Mouse (Mus musculus): Measurements from ENCODE around the gene Itgbl1. TPM values are rescaled to one million over a fixed set of nuclear protein-coding genes. Genes with fewer than 3 reads are reported as not detected.
A peak's percentile ranks its signal among the peaks of the same experiment; 100 is the strongest.
"Not testable (repeated sequence)": the region's sequence is repeated elsewhere in the genome, so short reads cannot be mapped to it uniquely, and the experiment has no call there.

Itgbl1 gene
- total and polyA plus RNA-seq, 2 experiments from 2014 or later, result 4.0 to 4.8 TPM

DNA sequence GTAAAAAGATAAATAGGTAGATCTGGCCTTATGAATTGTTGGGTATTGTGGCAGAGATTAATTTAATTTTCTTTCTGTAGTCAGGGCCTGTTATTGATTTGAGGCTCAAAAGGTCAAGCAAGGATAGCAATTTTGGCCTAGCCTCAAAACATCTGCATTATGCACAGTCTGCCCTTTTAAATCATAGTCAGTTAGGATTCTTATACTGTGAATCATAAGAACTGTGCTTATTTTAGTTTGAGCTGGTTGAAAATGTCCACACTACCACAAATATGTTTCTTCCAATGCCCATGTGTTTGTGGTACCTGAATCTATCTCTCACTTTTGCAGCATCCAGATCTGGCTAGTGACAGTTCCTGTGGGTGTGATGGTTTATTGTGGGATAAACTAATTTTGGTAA lies 4.7 kb downstream of the Itgbl1 start:
- TF ChIP-seq CTCF (IDR thresholded peaks at IDR 0.05; ENCODE audit: low read depth), result no peak

DNA sequence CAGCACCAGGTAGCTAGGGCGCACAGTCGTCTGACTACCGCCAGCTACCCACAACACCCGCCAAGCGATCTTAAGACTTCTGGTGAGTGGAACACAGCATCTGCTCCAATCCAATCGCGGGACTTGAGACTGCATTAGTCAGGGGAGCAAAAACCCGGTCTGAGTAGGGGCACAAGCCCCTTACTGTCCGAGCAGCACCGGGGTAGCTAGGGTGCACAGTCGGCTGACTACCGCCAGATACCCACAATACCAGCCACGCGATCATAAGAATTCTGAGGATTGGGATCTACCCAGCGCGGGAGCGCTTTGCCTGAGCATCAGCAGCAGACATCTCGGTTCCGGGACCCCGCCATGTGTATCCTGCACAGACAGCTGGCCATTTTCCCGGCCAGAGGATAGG lies 11.3 kb downstream of the Itgbl1 start:
- not testable (repeated sequence) for H3K9me3 ChIP-seq (ENCODE audit: low read length); H3K27me3 ChIP-seq (ENCODE audit: insufficient read depth, low read length); H3K9ac ChIP-seq; H3K36me3 ChIP-seq (ENCODE audit: insufficient read depth); H3K27ac ChIP-seq (ENCODE audit: low read depth, low read length); H3K4me1 ChIP-seq (ENCODE audit: insufficient read depth); H3K4me3 ChIP-seq (ENCODE audit: low read depth, low read length); H3K4me2 ChIP-seq (ENCODE audit: low read depth); DNase-seq; ATAC-seq
- 91% methylated on average over 21 of the region's 21 CpGs for WGBS

More for the DNA sequence above, 4.7 kb downstream of the Itgbl1 start:
- Histone ChIP-seq H3K4me3 (ENCODE audit: low read depth, low read length) (no peak overlapping the region), H3K27me3 (ENCODE audit: insufficient read depth, low read length) (no peaks in the 10 kb centered on the region), H3K36me3 (ENCODE audit: insufficient read depth) (no peaks in the 10 kb centered on the region), H3K9me3 (ENCODE audit: low read length) (no peaks in the 10 kb centered on the region), H3K27ac (ENCODE audit: low read depth, low read length) (no peak overlapping the region), H3K9ac (no peak overlapping the region), H3K4me1 (ENCODE audit: insufficient read depth) (no peaks in the 10 kb centered on the region), H3K4me2 (ENCODE audit: low read depth) (no peak overlapping the region)
- DNase-seq, result no peak
- no peak for ATAC-seq

DNA sequence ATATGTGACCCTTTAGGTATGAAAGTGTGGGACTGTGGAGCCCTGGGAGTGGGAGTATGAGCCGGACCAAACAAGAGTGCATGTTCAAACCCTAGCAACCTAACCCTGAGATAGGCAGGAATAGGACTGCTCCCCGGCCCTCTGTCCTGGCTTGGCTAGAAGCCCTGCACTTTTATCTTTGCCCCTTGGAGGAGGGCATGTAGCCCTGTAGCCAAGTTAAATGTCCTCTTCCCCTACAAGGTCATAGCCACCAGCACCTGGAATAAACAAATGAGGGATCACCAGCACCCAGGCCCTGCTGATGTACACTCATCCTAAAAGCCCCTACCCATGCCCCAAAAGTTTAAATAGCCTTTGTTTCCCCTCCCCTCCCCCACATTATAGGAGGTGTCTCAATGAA lies 18.3 kb downstream of the Itgbl1 start:
- 81% methylated on average over 2 of the region's 2 CpGs for WGBS
- Histone ChIP-seq H3K27ac (ENCODE audit: low read depth, low read length) (no peak overlapping the region), H3K9me3 (ENCODE audit: low read length) (no peaks in the 10 kb centered on the region), H3K27me3 (ENCODE audit: insufficient read depth, low read length) (no peaks in the 10 kb centered on the region), H3K36me3 (ENCODE audit: insufficient read depth) (no peaks in the 10 kb centered on the region), H3K4me1 (ENCODE audit: insufficient read depth) (no peaks in the 10 kb centered on the region), H3K4me2 (ENCODE audit: low read depth) (no peak overlapping the region), H3K4me3 (ENCODE audit: low read depth, low read length) (no peak overlapping the region), H3K9ac (no peak overlapping the region)
- ATAC-seq (no peak), DNase-seq (no peak)
- TF ChIP-seq CTCF (IDR thresholded peaks at IDR 0.05; ENCODE audit: low read depth), result no peak

DNA sequence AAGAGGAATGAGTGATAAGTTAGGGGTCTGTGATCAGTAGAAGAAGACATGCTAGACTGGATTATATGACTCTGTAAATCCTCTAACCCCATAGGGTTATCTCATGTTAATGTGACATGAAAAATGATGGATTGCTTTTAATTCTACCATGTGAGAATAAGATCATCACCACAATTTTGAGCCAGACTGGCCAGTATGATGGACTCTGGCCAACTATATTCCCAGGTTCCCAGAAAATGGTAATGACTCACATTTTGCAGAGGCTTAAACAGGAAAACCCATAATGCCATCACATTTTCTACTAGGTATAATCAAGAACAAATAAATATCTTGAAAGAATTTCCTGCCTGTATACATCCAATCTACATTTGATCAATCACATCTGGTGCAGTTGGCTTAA lies 55.0 kb downstream of the Itgbl1 start:
- Histone ChIP-seq H3K36me3 (ENCODE audit: insufficient read depth) (no peaks in the 10 kb centered on the region), H3K27me3 (ENCODE audit: insufficient read depth, low read length) (no peaks in the 10 kb centered on the region), H3K4me1 (ENCODE audit: insufficient read depth) (no peaks in the 10 kb centered on the region), H3K4me3 (ENCODE audit: low read depth, low read length) (no peak overlapping the region), H3K27ac (ENCODE audit: low read depth, low read length) (no peak overlapping the region), H3K9ac (no peak overlapping the region), H3K4me2 (ENCODE audit: low read depth) (no peak overlapping the region), H3K9me3 (ENCODE audit: low read length) (no peaks in the 10 kb centered on the region)
- ATAC-seq (no peak), DNase-seq (no peak)
- no peak for TF ChIP-seq CTCF (IDR thresholded peaks at IDR 0.05; ENCODE audit: low read depth)

DNA sequence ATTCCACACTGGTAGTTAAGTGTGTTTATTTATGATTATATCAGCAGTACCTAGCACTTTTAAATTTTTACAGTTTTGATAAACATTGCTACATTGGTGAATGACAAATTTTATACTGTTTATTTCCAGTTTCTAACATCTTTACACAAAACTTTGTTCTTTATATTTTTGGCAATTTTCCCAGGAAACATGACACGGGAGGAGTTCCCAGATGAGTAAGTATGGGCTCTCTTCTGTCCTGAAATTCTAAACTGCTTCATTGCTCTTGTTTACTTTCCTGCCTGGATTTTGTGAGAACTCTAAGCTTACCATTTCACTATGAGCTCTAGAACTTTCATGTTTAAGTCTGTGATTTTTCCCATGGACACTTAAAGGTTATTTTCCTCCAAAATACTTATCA lies 82.3 kb downstream of the Itgbl1 start:
- TF ChIP-seq CTCF (IDR thresholded peaks at IDR 0.05; ENCODE audit: low read depth), result no peak
- no peaks in the 10 kb centered on the region for H3K36me3 ChIP-seq (ENCODE audit: insufficient read depth)
- no peaks in the 10 kb centered on the region for H3K9me3 ChIP-seq (ENCODE audit: low read length)
- DNase-seq, result no peak
- no peak for ATAC-seq
- H3K27ac ChIP-seq (ENCODE audit: low read depth, low read length), result no peak overlapping the region
- WGBS, result 44% methylated on average over 1 of the region's 1 CpGs
- H3K4me3 ChIP-seq (ENCODE audit: low read depth, low read length), result no peak overlapping the region
- H3K27me3 ChIP-seq (ENCODE audit: insufficient read depth, low read length), result no peaks in the 10 kb centered on the region
- H3K9ac ChIP-seq, result no peak overlapping the region
- H3K4me2 ChIP-seq (ENCODE audit: low read depth), result no peak overlapping the region
- H3K4me1 ChIP-seq (ENCODE audit: insufficient read depth), result no peaks in the 10 kb centered on the region

DNA sequence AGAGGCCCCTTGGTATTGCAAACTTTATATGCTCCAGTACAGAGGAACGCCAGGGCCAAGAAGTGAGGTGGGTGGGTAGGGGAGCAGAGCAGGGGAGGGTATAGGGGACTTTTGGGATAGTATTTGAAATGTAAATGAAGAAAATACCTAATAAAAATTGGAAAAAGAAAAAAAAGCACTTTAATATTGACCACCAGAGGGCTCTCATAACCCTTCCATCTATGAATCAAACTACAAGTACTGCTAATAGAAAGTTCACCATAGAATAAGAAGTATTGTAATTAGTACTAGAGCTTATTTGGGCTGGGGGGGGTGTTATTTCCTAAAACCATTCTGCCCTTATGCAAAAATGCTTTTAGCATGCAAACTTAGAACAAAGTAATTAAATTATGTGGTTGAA lies 91.2 kb downstream of the Itgbl1 start:
- Histone ChIP-seq H3K27ac (ENCODE audit: low read depth, low read length) (no peak overlapping the region), H3K36me3 (ENCODE audit: insufficient read depth) (no peaks in the 10 kb centered on the region), H3K4me3 (ENCODE audit: low read depth, low read length) (no peak overlapping the region), H3K9me3 (ENCODE audit: low read length) (no peaks in the 10 kb centered on the region), H3K4me1 (ENCODE audit: insufficient read depth) (no peaks in the 10 kb centered on the region), H3K9ac (no peak overlapping the region), H3K27me3 (ENCODE audit: insufficient read depth, low read length) (no peaks in the 10 kb centered on the region), H3K4me2 (ENCODE audit: low read depth) (no peak overlapping the region)
- DNase-seq (no peak), ATAC-seq (no peak)
- WGBS, result 44% methylated on average over 1 of the region's 1 CpGs
- TF ChIP-seq CTCF (IDR thresholded peaks at IDR 0.05; ENCODE audit: low read depth), result peak; percentile 40

DNA sequence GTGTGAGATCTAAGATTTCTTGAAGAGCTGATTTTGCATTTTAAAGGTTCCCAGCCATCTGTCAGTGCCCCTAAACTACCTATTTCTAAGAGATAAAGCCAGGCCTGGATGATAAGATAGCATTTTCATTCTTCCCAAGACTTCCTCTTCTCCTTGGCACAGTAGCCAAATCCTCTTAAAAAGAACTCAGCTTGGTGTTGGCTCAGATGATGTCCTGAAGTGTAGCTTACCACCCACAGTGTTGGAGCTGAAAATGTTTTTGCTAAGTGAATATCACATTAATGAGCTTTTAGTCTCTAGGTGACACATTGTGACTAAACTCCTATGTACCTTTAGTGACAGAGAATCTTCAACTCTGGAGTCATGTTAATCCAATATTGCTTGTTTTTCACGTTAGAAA lies 99.8 kb downstream of the Itgbl1 start:
- Histone ChIP-seq H3K36me3 (ENCODE audit: insufficient read depth) (no peaks in the 10 kb centered on the region), H3K4me3 (ENCODE audit: low read depth, low read length) (no peak overlapping the region), H3K9ac (no peak overlapping the region), H3K27me3 (ENCODE audit: insufficient read depth, low read length) (no peaks in the 10 kb centered on the region), H3K9me3 (ENCODE audit: low read length) (no peaks in the 10 kb centered on the region), H3K4me1 (ENCODE audit: insufficient read depth) (no peaks in the 10 kb centered on the region), H3K4me2 (ENCODE audit: low read depth) (no peak overlapping the region), H3K27ac (ENCODE audit: low read depth, low read length) (no peak overlapping the region)
- ATAC-seq (no peak), DNase-seq (no peak)
- 48% methylated on average over 1 of the region's 1 CpGs for WGBS
- TF ChIP-seq CTCF (IDR thresholded peaks at IDR 0.05; ENCODE audit: low read depth), result no peak

DNA sequence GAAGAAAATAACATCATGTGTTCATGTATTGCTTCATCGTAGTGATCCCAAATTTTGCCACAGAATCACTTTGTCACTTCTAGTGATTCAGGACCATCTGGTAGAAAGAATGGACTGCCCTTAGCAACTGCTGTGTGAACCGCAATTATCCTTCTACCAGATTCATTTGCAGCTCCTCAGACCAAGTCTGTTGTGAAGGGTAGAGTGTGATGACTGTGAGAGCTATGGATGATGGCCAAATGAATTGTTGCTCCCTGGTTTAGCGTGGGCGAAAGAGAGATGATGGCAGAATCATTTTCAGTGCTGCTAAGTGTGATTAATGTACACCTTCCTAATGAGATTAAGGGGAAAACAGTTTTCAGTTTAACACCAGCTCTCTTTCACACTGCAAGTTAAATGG lies 100.3 kb downstream of the Itgbl1 start:
- no peak overlapping the region for H3K4me3 ChIP-seq (ENCODE audit: low read depth, low read length)
- H3K27me3 ChIP-seq (ENCODE audit: insufficient read depth, low read length), result no peaks in the 10 kb centered on the region
- ATAC-seq, result peak; percentile 86
- H3K4me1 ChIP-seq (ENCODE audit: insufficient read depth), result no peaks in the 10 kb centered on the region
- no peaks in the 10 kb centered on the region for H3K36me3 ChIP-seq (ENCODE audit: insufficient read depth)
- no peak overlapping the region for H3K27ac ChIP-seq (ENCODE audit: low read depth, low read length)
- 42% methylated on average over 4 of the region's 4 CpGs for WGBS
- no peak for TF ChIP-seq CTCF (IDR thresholded peaks at IDR 0.05; ENCODE audit: low read depth)
- H3K9ac ChIP-seq, result no peak overlapping the region
- DNase-seq, result no peak
- no peak overlapping the region for H3K4me2 ChIP-seq (ENCODE audit: low read depth)
- H3K9me3 ChIP-seq (ENCODE audit: low read length), result no peaks in the 10 kb centered on the region

Data from forebrain, postnatal 0 days (tissue).